Mouse (Mus musculus) embryonic fibroblast, embryonic 13.5 days (primary cell): ENCODE data around the gene Elobl.

ENCODE experiments used
- CTCF ChIP-seq: IDR thresholded peaks from 2 replicates; pipeline ENCODE4 v1.5.1; 2011; ENCODE audit warnings: mild to moderate bottlenecking, control low read depth, low read length, moderate library complexity, borderline replicate concordance; ENCODE audit not compliant: insufficient read depth
- POLR2A ChIP-seq: IDR thresholded peaks from 2 replicates; pipeline ENCODE4 v1.6.1; 2011; ENCODE audit warnings: low read depth, mild to moderate bottlenecking, control low read depth, low read length, moderate library complexity

DNA sequence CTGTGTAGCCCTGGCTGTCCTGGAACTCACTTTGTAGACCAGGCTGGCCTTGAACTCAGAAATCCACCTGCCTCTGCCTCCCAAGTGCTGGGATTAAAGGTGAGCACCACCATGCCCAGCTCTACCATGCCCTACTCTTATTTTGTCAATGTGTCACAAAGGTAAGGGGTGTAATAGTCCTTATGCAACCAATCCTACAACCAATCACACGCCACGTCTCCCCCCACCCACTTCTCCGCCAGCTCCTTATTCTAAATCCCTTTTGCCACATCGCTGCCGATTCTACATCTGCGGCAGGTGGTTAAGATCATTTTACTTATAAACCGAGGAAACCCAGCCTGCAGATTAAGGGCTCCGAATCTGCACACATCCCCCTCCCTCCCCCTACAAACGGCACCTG lies 33.7 kb downstream of the Elobl start:
- TF ChIP-seq CTCF (no peak), POLR2A (no peak)
